Mouse (Mus musculus) midbrain, postnatal 0 days (tissue): ENCODE data around the gene Shisa7. TPM values are rescaled to one million over a fixed set of nuclear protein-coding genes. Genes with fewer than 3 reads are reported as not detected.

Experiments
- ATAC-seq: fragments of 200-750 bp; cut with Nextera tagmentation; 2 replicates; pipeline ENCODE4 v1.8.0; 2017; ENCODE audit warnings: moderate number of reproducible peaks, mild to moderate bottlenecking, moderate TSS enrichment, moderate library complexity; ENCODE audit not compliant: low FRiP score
- DNase-seq: peaks from one replicate; pipeline ENCODE4 v3.0.0-alpha.2; 2015; ENCODE audit warnings: low spot score
- H3K27ac ChIP-seq: fragments of 300-500 bp; sonication (generic); 2 replicates; pipeline ENCODE4 v1.5.1; 2014; ENCODE audit warnings: low read depth, mild to moderate bottlenecking, low read length, mixed read lengths
- H3K27me3 ChIP-seq: fragments of 300-500 bp; sonication (generic); 2 replicates; pipeline ENCODE4 v1.6.1; 2014; ENCODE audit warnings: low read length, control low read depth, mixed read lengths; ENCODE audit not compliant: insufficient read depth
- H3K36me3 ChIP-seq: fragments of 300-500 bp; sonication (generic); 2 replicates; pipeline ENCODE4 v1.6.1; 2014; ENCODE audit warnings: low read length, control low read depth, mixed read lengths; ENCODE audit not compliant: insufficient read depth
- H3K4me1 ChIP-seq: fragments of 300-500 bp; sonication (generic); 2 replicates; pipeline ENCODE4 v1.6.1; 2014; ENCODE audit warnings: mild to moderate bottlenecking, control low read depth, antibody characterized with exemption, low read length, mixed read lengths; ENCODE audit not compliant: insufficient read depth
- H3K4me2 ChIP-seq: fragments of 300-500 bp; sonication (generic); 2 replicates; pipeline ENCODE4 v1.6.1; 2014; ENCODE audit warnings: low read depth, mild to moderate bottlenecking, low read length, mixed read lengths; ENCODE audit not compliant: poor library complexity, severe bottlenecking
- H3K4me3 ChIP-seq: fragments of 300-500 bp; sonication (generic); 2 replicates; pipeline ENCODE4 v1.5.1; 2014; ENCODE audit warnings: low read depth, mild to moderate bottlenecking, low read length, moderate library complexity
- H3K9ac ChIP-seq: fragments of 300-500 bp; sonication (generic); replicated peaks from 2 replicates; pipeline ENCODE4 v1.6.1; 2014; ENCODE audit warnings: mild to moderate bottlenecking, low read length, moderate library complexity, mixed read lengths; ENCODE audit not compliant: poor library complexity, severe bottlenecking
- H3K9me3 ChIP-seq: fragments of 300-500 bp; sonication (generic); 2 replicates; pipeline ENCODE4 v1.6.1; 2016; ENCODE audit warnings: low read length, control low read depth
- CTCF ChIP-seq: IDR thresholded peaks from 2 replicates; pipeline ENCODE4 v1.5.1; 2016; ENCODE audit warnings: antibody characterized with exemption, mild to moderate bottlenecking
- WGBS: fragments of 180-500 bp; shearing (Covaris S2); extraction: QIAGEN DNeasy Blood & Tissue Kit; methylation state at CpG from one replicate; pipeline ENCODE4 v1.1.7; 2014; 5-methylcytosine and 5-hydroxymethylcytosine counted together
- polyA plus RNA-seq: library from polyadenylated mRNA; unstranded; fragments of >200 nt; fragmentation: Nextera tagmentation; extraction: Ambion mirVana; gene quantifications from 2 replicates; pipeline ENCODE4 v1.2.1, GENCODE M21; 2015
- total RNA-seq: library from RNA; depleted of rRNA; stranded (reverse); fragments of >200 nt; gene quantifications from 2 replicates; pipeline ENCODE4 v1.2.3, GENCODE M21; 2014

Shisa7 gene
- total and polyA plus RNA-seq, 2 experiments from 2014 or later = 10.1 to 51.4 TPM

DNA sequence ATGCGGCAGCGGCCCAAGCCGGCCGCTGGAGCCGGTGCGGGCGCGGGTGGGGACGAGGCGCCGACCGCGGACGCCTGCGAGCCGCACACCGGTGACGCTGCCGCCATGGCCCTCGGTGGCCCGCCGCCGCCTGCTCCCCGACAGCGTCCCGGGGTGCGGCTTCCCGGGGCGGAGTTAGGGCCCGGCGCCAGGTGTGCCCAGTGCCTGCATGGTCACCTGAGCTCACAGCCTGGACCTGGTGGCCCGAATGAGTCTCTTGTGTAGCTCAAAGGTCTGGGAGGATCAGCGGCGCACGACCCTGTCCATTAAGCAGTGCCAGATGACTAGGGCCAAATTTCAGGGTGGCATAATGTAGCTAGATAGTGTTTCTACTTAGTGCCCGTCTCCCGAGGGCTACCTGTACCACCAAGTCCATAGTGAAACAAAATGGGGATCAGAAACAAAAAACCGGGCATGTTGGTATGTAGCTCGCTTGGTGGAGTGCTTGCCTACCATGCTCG is 55.0 kb downstream of the Shisa7 start, which contains the start of gene Tmem238:
Gene Tmem238 (minus strand): TSS at position 221 of the 500 bp plus-strand sequence.
- TF ChIP-seq CTCF = no peak
- Histone ChIP-seq H3K36me3 (peaks cover 9% of the 10 kb centered on the region), H3K27ac (peak within 1 kb of the TSS; percentile 89), H3K4me3 (peak within 1 kb of the TSS; percentile 57), H3K9ac (peak within 1 kb of the TSS; percentile 85), H3K4me2 (peak within 1 kb of the TSS; percentile 91), H3K27me3 (no peaks in the 10 kb centered on the region), H3K4me1 (peaks cover 3% of the 10 kb centered on the region; the same call in 1 of the 2 replicates), H3K9me3 (no peaks in the 10 kb centered on the region)
- no peak; the same call in 1 of the 2 replicates for ATAC-seq
- 10% methylated on average over 39 of the region's 40 CpGs for WGBS
- no peak for DNase-seq

DNA sequence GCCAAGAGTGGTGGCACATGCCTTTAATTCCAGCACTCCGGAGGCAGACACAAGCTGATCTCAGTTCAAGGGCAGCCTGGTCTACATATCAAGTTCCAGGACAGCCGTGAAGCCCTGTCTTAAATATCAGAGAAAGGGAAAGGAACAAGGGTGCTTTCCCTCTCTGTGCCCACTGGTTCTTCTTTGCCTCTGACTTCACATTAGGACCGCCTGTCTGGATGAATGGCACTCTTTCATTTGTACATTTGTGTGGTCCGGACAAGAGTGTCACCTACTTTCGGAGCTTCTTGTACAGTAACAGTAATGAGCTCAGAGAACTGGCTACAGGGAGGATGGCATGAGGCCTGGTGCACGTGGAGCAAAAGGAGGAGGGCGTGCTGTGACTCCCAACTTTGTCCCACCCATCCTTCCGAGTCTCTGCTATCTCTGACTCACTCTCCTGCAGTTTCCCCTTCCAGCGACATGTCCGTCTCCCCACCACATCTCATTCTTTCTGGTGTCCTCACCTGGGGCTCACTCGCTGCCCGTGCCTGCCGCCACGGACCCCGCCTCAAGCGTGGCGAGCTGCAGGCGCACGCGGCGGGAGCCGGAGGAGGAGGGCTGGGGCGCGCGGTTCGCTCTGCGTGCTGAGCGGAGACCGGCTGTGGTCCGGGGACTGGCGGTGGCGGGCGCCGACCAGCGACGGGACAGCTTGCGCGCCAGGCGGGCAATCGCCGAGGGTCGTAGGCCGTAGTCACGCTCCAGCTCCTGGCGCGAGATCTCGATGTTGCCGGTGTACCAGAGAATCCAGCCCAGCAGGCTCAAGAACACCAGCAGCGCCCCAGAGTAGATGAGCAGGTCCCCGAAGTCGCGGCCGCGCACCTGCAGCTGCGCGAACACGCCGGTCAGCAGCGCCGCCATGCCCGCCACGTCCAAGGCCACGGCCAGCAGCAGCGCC is 55.7 kb downstream of the Shisa7 start:
- Histone ChIP-seq H3K36me3 (peaks cover 5% of the 10 kb centered on the region; the same call in 1 of the 2 replicates), H3K4me3 (peak overlapping the region; percentile 57), H3K27ac (peak overlapping the region; percentile 89), H3K9ac (peak overlapping the region; percentile 85), H3K27me3 (no peaks in the 10 kb centered on the region), H3K4me2 (peak overlapping the region; percentile 91), H3K9me3 (no peaks in the 10 kb centered on the region), H3K4me1 (peaks cover 3% of the 10 kb centered on the region; the same call in 1 of the 2 replicates)
- TF ChIP-seq CTCF = peak; percentile 35
- 2% methylated on average over 51 of the region's 64 CpGs for WGBS
- ATAC-seq (peak; percentile 45), DNase-seq (peak; percentile 63)

DNA sequence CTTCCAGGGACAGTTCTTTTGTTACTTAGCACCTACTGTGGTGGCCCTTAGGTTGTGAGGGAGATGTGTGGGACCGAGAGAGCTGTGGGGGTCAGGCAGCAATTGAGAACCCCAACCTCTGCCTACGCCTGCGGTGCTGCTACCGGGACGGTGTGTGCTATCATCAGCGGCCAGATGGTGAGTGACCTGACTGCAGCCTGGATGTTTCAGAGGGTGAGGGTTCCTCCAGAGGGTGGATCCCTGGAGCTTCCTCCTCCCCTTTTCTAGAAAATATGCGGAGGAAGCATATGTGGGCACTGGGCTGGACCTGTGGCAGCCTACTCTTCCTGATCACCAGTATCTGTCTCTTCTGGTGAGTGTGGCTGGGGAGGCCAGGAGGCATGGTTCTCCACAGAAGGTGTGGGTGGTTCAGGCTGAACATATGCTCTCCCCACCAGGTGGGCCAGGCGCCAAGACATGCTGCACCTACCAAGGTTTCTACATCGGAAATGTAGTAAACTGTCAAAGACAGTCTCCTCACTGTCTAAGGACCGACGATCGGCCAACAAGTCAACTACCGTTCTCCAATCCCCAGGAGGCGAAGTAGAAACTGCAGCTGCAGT is 60.7 kb downstream of the Shisa7 start:
- H3K27me3 ChIP-seq = peaks cover 5% of the 10 kb centered on the region; the same call in 1 of the 2 replicates
- no peaks in the 10 kb centered on the region for H3K9me3 ChIP-seq
- no peak overlapping the region for H3K9ac ChIP-seq
- no peak overlapping the region for H3K4me3 ChIP-seq
- H3K36me3 ChIP-seq = peaks cover 3% of the 10 kb centered on the region; the same call in 1 of the 2 replicates
- TF ChIP-seq CTCF = no peak
- H3K27ac ChIP-seq = no peak overlapping the region
- WGBS = 83% methylated on average over 14 of the region's 14 CpGs
- H3K4me2 ChIP-seq = no peak overlapping the region
- 0 out of 2 replicates have a peak, but pooled peaks cover 3% of the 10 kb centered on the region for H3K4me1 ChIP-seq
- no peak for ATAC-seq
- no peak for DNase-seq

DNA sequence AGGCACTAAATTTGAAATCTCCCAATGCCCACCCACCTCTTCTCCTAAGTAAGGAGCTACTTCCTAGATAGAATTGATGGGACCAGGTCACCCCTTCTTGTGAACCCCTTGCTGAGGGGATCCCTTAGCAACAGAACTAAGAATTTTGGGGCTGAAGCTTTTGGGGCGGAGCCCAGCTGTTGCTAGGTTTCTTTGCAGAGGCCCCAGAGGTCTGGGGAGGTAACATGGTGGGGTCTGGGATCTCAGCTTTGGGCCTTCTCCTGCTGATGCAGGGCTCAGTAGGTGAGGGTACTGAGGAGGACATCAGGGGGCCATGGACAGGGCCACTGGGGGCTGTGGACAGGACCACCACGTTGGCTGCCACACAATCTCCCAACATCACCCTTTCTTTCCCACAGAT is 61.7 kb downstream of the Shisa7 start, which contains the start of the genes Il11 and Tmem190:
Gene Il11 (minus strand): TSS at position 101 of the 400 bp plus-strand sequence.
Gene Tmem190 (plus strand): TSS at position 179 of the 400 bp plus-strand sequence.
- ATAC-seq (no peak), DNase-seq (no peak)
- H3K4me2 ChIP-seq = no peak within 1 kb of the TSS
- no peak for TF ChIP-seq CTCF
- peaks cover 3% of the 10 kb centered on the region; the same call in 1 of the 2 replicates for H3K36me3 ChIP-seq
- no peaks in the 10 kb centered on the region for H3K9me3 ChIP-seq
- peaks cover 15% of the 10 kb centered on the region; the same call in 1 of the 2 replicates for H3K27me3 ChIP-seq
- WGBS = 83% methylated on average over 2 of the region's 2 CpGs
- no peak within 1 kb of the TSS for H3K9ac ChIP-seq
- no peak within 1 kb of the TSS for H3K27ac ChIP-seq
- no peaks in the 10 kb centered on the region for H3K4me1 ChIP-seq
- no peak within 1 kb of the TSS for H3K4me3 ChIP-seq

DNA sequence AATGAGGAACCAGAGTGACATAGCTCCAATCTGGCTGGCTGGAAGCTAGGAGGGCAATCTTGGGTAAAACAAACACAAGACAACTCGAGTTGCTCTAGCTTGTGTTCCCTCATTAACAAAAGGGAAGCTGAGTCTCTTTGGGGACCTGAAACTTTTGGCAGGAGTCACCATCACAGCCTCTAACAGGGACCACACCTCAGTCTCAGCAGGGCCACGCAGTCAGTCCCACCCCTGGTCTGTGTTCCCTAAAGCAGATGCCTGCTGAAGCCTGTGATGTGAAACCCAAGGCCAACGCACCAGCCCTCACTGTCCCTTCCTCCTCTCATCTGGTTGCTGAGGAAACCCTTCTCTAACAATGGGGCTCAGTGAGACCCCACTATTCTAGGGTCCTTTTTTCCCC is 62.4 kb downstream of the Shisa7 start:
- H3K36me3 ChIP-seq = peaks cover 3% of the 10 kb centered on the region; the same call in 1 of the 2 replicates
- ATAC-seq = no peak
- DNase-seq = no peak
- TF ChIP-seq CTCF = no peak
- H3K4me2 ChIP-seq = no peak overlapping the region
- H3K4me1 ChIP-seq = no peaks in the 10 kb centered on the region
- no peak overlapping the region for H3K4me3 ChIP-seq
- peaks cover 21% of the 10 kb centered on the region for H3K27me3 ChIP-seq
- H3K27ac ChIP-seq = no peak overlapping the region
- WGBS = 50% methylated on average over 3 of the region's 3 CpGs
- H3K9ac ChIP-seq = no peak overlapping the region
- H3K9me3 ChIP-seq = no peaks in the 10 kb centered on the region
